Mouse (Mus musculus): ENCODE data around the gene Pard3.

GRCm38 (mm10) chr8:127583429-127583828 is 519.7 kb downstream of the Pard3 start:
- no peak for TF ChIP-seq CTCF (conservative IDR thresholded peaks at IDR 0.05; ENCODE audit: low read length)
- TF ChIP-seq POU5F1 (IDR thresholded peaks at IDR 0.05; ENCODE audit: borderline replicate concordance, low read length): no peak

Measured in E14TG2a.4 (cell line).